In the genomic region with DNA sequence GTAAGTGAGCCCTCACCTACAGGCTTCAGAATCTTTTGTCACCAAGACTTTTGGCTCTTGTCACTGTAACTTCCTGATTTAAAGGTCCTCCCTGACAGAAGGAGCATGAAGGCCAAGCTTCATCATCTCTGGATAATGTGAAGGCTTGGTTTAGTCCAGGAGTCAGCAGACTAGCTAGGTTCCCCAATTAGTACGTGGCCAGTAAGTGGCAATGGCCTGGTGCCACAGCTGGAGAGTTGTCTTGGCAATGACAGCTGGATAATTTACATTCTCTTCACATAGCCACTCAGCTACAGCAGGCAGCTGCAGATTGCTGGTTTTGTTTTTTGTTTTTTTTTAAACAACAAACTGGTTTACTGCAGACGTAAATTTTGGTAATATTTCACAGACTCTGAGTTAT, we compare ENCODE assay signal across 13 mouse cellular contexts. TPM values are rescaled to one million over a fixed set of nuclear protein-coding genes. Genes with fewer than 3 reads are reported as not detected.
DNase-seq lines count a peak whose midpoint lies in the region; ATAC-seq and TF ChIP-seq lines count a peak whose summit lies in the region.
"Had no signal": no experiment of that assay in that cellular context is flagged by ENCODE, and none has a peak within 500 bp of the region (broad histone marks: within the 10 kb centered on the region; RNA-seq: fewer than 3 reads in every experiment).

No protein-coding gene starts in this region.

- 0 out of 2 replicates have a peak, but pooled peaks have one; percentile 13 for TF ChIP-seq EP300 in heart, adult 2 months (IDR thresholded peaks at IDR 0.05; ENCODE audit: insufficient read depth, low read depth, low read length)

- no peaks in the 10 kb centered on the region for H3K79me2 ChIP-seq in heart, adult 2 months (replicated peaks; ENCODE audit: control insufficient read depth, insufficient read depth, low read length)

- intact Hi-C loops in heart, adult 2 months (cut with DNase I): loop anchor here (10.0 kb wide), 1 partner anchor 300 kb away; no protein-coding TSS in a partner anchor
- intact Hi-C loops in left cerebral cortex, postnatal 4 days (cut with DNase I): loop anchor here (5.0 kb wide), 1 partner anchor 188 kb away; no protein-coding TSS in a partner anchor

- H3K4me3 ChIP-seq in heart, adult 2 months: no peak overlapping the region
- no peak overlapping the region for H3K4me3 ChIP-seq in heart, embryonic 12.5 days
- no peak overlapping the region for H3K4me3 ChIP-seq in bone marrow macrophage, adult 2 months (ENCODE audit: insufficient read depth, low read length)
- H3K4me3 ChIP-seq in forebrain, embryonic 16.5 days (replicated peaks; ENCODE audit: low read length): no peak overlapping the region
- no peak overlapping the region for H3K4me3 ChIP-seq in intestine, embryonic 15.5 days (replicated peaks)
- H3K4me3 ChIP-seq: limb, embryonic 13.5 days had no signal

- H3K27me3 ChIP-seq in heart, adult 2 months (ENCODE audit: control insufficient read depth, insufficient read depth, low read length): no peaks in the 10 kb centered on the region
- no peaks in the 10 kb centered on the region for H3K27me3 ChIP-seq in heart, embryonic 12.5 days (replicated peaks)
- H3K27me3 ChIP-seq in forebrain, embryonic 16.5 days (replicated peaks; ENCODE audit: control insufficient read depth, insufficient read depth, low read length): no peaks in the 10 kb centered on the region
- no peaks in the 10 kb centered on the region for H3K27me3 ChIP-seq in intestine, embryonic 15.5 days (replicated peaks)
- H3K27me3 ChIP-seq: limb, embryonic 13.5 days had no signal

- H3K4me2 ChIP-seq in heart, embryonic 12.5 days: no peak overlapping the region
- H3K4me2 ChIP-seq in forebrain, embryonic 16.5 days (ENCODE audit: low read length): no peak overlapping the region
- H3K4me2 ChIP-seq in intestine, embryonic 15.5 days (replicated peaks): no peak overlapping the region
- H3K4me2 ChIP-seq: limb, embryonic 13.5 days; midbrain, embryonic 11.5 days had no signal

- peaks cover 12% of the 10 kb centered on the region for H3K4me1 ChIP-seq in heart, adult 2 months (ENCODE audit: control insufficient read depth, insufficient read depth, low read length)
- peaks cover 23% of the 10 kb centered on the region for H3K4me1 ChIP-seq in heart, embryonic 12.5 days (replicated peaks)
- H3K4me1 ChIP-seq in bone marrow macrophage, adult 2 months (ENCODE audit: control insufficient read depth, insufficient read depth, low read length): peaks cover 24% of the 10 kb centered on the region
- no peaks in the 10 kb centered on the region for H3K4me1 ChIP-seq in forebrain, embryonic 16.5 days (replicated peaks; ENCODE audit: control insufficient read depth, insufficient read depth, low read length)
- peaks cover 3% of the 10 kb centered on the region; the same call in 1 of the 2 replicates for H3K4me1 ChIP-seq in intestine, embryonic 15.5 days (replicated peaks)
- H3K4me1 ChIP-seq: limb, embryonic 13.5 days had no signal

- WGBS in heart, adult 2 months: 60% methylated on average over 2 of the region's 2 CpGs
- 95% methylated on average over 2 of the region's 2 CpGs for WGBS in heart, embryonic 12.5 days
- WGBS in forebrain, embryonic 16.5 days: 59% methylated on average over 2 of the region's 2 CpGs
- WGBS in intestine, embryonic 15.5 days: 86% methylated on average over 2 of the region's 2 CpGs

- peaks cover 23% of the 10 kb centered on the region for H3K36me3 ChIP-seq in heart, adult 2 months (ENCODE audit: control insufficient read depth, insufficient read depth, low read length)
- H3K36me3 ChIP-seq in heart, embryonic 12.5 days: peaks cover 44% of the 10 kb centered on the region
- peaks cover 9% of the 10 kb centered on the region for H3K36me3 ChIP-seq in forebrain, embryonic 16.5 days (ENCODE audit: control insufficient read depth, insufficient read depth)
- H3K36me3 ChIP-seq in intestine, embryonic 15.5 days: peaks cover 22% of the 10 kb centered on the region

- TF ChIP-seq POLR2A in heart, adult 2 months (IDR thresholded peaks at IDR 0.05; ENCODE audit: insufficient read depth, low read depth, low read length): no peak
- no peak for TF ChIP-seq POLR2A in bone marrow macrophage, adult 2 months (IDR thresholded peaks at IDR 0.05; ENCODE audit: borderline replicate concordance, low read depth, low read length)

- H3K9me3 ChIP-seq in heart, embryonic 12.5 days (replicated peaks): no peaks in the 10 kb centered on the region
- H3K9me3 ChIP-seq in forebrain, embryonic 16.5 days (ENCODE audit: control insufficient read depth, low read length): no peaks in the 10 kb centered on the region
- no peaks in the 10 kb centered on the region for H3K9me3 ChIP-seq in intestine, embryonic 15.5 days
- H3K9me3 ChIP-seq: limb, embryonic 13.5 days had no signal

- peak overlapping the region; percentile 8 for H3K27ac ChIP-seq in heart, adult 2 months
- no peak overlapping the region for H3K27ac ChIP-seq in heart, embryonic 12.5 days (ENCODE audit: poor library complexity, severe bottlenecking)
- H3K27ac ChIP-seq in bone marrow macrophage, adult 2 months (ENCODE audit: insufficient read depth, low read depth, low read length): peak overlapping the region; percentile 67
- 0 out of 2 replicates have a peak overlapping the region, but pooled peaks have one; percentile 17 for H3K27ac ChIP-seq in forebrain, embryonic 16.5 days (ENCODE audit: low read length)
- H3K27ac ChIP-seq in intestine, embryonic 15.5 days: no peak overlapping the region
- H3K27ac ChIP-seq: limb, embryonic 13.5 days had no signal

- no peak for TF ChIP-seq CTCF in heart, adult 2 months (IDR thresholded peaks at IDR 0.05)
- TF ChIP-seq CTCF in bone marrow macrophage, adult 2 months (IDR thresholded peaks at IDR 0.05; ENCODE audit: low read depth, low read length): no peak

- ATAC-seq in heart, embryonic 12.5 days (ENCODE audit: insufficient number of reproducible peaks, low FRiP score): no peak
- no peak for ATAC-seq in forebrain, embryonic 16.5 days
- ATAC-seq in intestine, embryonic 15.5 days: no peak

- DNase-seq in heart, adult 2 months: peak; percentile 57 to 70
- DNase-seq in left cerebral cortex, postnatal 4 days: peak; percentile 29
- DNase-seq in left cerebral cortex, adult 11 months (ENCODE audit: low spot score): no peak
- no peak for DNase-seq in lung, postnatal 36 days
- DNase-seq: cerebellum, adult 18-20 months; lung, postnatal 10 days; thymus, postnatal 14 days had no signal

- no peak overlapping the region for H3K9ac ChIP-seq in heart, adult 2 months (ENCODE audit: low read depth, low read length)
- no peak overlapping the region for H3K9ac ChIP-seq in heart, embryonic 12.5 days
- H3K9ac ChIP-seq in forebrain, embryonic 16.5 days (replicated peaks; ENCODE audit: low read depth, low read length): no peak overlapping the region; the same call in 1 of the 2 replicates
- H3K9ac ChIP-seq in intestine, embryonic 15.5 days: no peak overlapping the region
- H3K9ac ChIP-seq: limb, embryonic 13.5 days had no signal

RNA-seq across cellular contexts. Expression of a gene that starts 47.6 kb away (rescaled TPM):
- 10 to 100 TPM; 23.3 to 23.8 TPM for total RNA-seq in heart, adult 2 months (2021)
- polyA plus RNA-seq in heart, adult 2 months (2012; rRNA removed): 16.5 and 16.8 TPM in 2 replicates
- 38.7 and 40.4 TPM in 2 replicates for polyA plus RNA-seq in heart, embryonic 12.5 days (2016; fragmentation: Nextera tagmentation; extraction: Ambion mirVana)
- total RNA-seq in left cerebral cortex, postnatal 4 days (2021): 10 to 100 TPM; 41.9 to 42.5 TPM
- 33.7 and 38.8 TPM in 2 replicates for polyA plus RNA-seq in bone marrow macrophage, adult 2 months (2012; ENCODE audit: insufficient read depth, insufficient read length, missing spikeins)
- 36.5 and 43.0 TPM in 2 replicates for polyA plus RNA-seq in forebrain, embryonic 16.5 days (2015; fragmentation: Nextera tagmentation; extraction: Ambion mirVana)
- 30.6 and 34.9 TPM in 2 replicates for polyA plus RNA-seq in intestine, embryonic 15.5 days (2015; fragmentation: Nextera tagmentation; extraction: Ambion mirVana)

Comparison
In these comparisons a context has a peak if more than half of its experiments do, and no peak if none do; other contexts are left out.
1. DNase-seq: peak in heart, adult 2 months (2 of 2) and left cerebral cortex, postnatal 4 days (single experiment); none in left cerebral cortex, adult 11 months (single experiment) and lung, postnatal 36 days (single experiment).
2. H3K27ac ChIP-seq: peak in heart, adult 2 months (single experiment), bone marrow macrophage, adult 2 months (single experiment) and forebrain, embryonic 16.5 days (single experiment); none in heart, embryonic 12.5 days (single experiment) and intestine, embryonic 15.5 days (single experiment).